Mouse (Mus musculus) T-helper 1 cell (primary cell): ENCODE data around the gene Dctn2.
"Not testable (repeated sequence)": the region's sequence is repeated elsewhere in the genome, so short reads cannot be mapped to it uniquely, and the experiment has no call there.

ENCODE experiments used
- in situ Hi-C: fragments of 300-600 bp; cut with MboI, MseI; formaldehyde crosslinking; loops from one replicate; pipeline ENCODE4 v1.15.1; 2025; ENCODE audit warnings: high pct_unique_total_duplicates

Dctn2 gene

GRCm38 (mm10) chr10:127288328-127288799 lies 22.2 kb downstream of the Dctn2 start:
- in situ Hi-C loops, result no loop called here

GRCm38 (mm10) chr10:127288800-127289572 lies 22.8 kb downstream of the Dctn2 start, which contains the start of gene Mbd6:
Gene Mbd6, minus strand, starts transcription at chr10:127289018.
- in situ Hi-C loops, result no loop called here

DNA sequence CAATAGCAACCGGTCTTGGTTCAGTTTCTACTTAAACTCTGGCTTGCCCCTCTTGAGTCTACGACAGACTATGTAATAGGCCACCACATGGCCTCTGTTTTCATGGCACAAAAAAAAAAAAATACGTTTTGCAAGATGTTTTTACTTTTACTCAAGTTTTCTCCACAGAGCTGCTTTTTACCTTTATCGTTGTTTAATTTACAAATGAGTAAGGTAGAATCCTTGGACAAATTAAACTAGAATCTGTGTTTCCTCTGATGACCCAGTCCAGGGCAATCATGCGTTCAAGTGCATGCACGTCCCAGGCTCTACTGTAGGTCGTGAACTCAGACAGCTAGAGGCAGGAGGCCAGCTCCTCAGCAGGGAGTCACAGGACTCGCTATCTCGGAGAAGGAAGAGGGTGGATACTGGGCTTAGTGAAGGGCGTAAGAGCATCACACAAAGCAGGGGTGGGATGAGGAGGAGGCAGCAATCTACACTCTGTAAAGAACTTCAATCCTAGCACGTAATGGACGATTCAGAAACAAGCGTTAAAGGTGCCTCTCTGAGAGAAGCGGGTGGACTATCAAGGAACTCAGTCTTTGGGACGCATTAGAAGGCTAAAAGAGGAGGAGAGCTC lies 23.5 kb downstream of the Dctn2 start:
- in situ Hi-C loops, result no loop called here

DNA sequence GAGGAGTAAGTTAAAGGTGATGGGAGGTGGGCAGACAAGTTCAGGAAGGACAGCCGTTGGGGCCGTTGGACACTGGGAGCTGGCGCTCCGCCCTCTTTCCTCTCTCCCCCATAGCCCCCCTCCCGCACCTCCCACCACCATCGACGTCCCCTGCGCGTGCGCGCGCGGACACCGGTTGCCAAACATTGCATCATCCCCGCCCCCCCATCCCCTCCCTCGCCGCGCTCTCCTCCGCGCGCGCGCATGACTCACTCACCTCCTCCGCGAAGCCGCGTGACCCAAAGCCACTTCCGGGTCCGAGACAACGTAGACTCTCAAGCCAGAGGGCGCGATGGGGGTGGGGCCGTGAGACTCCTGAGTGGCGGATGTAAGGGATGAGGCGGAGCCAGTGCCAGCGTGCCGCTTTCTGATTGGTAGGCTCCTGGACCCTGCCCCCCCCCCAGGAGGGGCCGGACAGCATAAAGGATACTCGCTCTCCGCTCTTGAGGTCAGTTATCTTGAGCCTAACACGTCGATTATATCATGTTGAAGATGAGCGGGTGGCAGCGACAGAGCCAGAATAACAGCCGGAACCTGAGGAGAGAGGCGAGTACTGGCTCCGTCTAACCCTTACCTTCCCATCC lies 24.2 kb downstream of the Dctn2 start:
- in situ Hi-C loops, result no loop called here

DNA sequence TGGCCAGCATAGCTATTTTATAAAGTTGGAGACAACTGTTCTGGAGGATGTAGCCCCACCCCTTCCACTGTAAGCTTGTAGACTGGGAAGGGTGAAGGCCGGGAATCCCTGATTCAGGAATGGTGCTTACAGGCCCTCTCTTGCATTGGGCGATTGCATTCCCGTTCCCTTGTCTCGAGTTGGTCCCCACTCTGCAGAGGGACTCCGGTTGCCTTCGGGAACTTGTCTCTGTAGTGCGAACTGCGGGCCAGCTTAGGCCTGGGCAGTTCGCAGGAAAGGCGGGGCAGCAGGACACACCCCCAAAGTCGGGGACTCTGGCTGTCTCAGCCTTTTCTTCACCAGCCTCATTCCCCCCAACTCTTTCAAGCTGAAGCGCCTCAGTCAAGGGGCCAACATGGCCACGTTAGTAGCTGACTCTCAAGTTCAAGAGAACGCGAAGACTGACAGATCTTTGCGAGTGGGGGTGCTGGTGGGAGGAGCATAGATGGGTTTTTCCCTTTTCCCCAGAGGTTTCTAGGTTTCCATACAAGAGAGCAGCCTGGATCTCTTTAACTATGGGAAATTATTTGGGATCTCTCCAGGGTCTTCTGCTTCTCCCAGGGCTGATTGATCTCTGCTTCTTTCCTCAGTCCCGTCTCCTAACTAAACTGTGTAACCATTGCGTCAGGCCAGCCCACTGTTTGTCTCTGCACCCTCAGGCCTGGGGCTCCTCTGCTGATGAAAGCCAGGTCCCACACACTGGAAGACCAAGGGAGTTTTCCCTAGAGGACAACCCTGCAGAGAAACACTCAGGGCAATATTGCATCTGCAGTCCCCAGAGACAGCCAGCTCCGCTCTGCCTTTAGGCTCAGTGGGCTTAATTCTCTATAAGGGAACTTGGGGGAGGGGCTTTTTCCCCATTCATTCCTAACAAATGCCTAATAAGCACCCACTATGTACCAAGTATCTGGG lies 25.0 kb downstream of the Dctn2 start:
- in situ Hi-C loops, result no loop called here

GRCm38 (mm10) chr10:127291881-127292638 lies 25.9 kb downstream of the Dctn2 start:
- in situ Hi-C loops, result no loop called here

- in situ Hi-C loops, result no loop called here
Measured at GRCm38 (mm10) chr10:127292987-127293538, 26.9 kb downstream of the Dctn2 start.

DNA sequence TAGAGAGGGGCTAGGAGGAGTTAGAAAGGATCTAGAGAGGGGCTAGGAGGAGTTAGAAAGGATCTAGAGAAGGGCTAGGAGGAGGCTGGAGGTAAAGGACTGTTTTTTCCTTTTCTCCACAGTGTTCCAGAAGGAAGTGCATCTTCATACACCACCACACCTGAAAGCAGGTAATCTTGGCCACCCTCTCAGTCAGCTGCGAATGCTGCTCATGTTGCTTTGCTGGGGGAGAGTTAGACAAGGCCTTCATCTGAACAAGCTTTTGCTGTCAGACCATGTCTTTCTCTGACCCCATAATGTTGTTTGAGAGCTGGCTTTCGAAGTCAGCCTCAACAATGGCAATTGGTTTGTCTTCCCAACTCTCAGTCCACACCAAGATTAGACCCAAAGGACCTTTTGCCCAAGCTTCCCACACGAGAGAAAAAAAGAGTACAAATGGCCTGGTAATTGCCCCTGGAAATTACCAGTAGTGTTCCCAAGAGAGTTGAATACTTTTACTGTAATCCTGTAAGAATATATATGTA lies 27.5 kb downstream of the Dctn2 start:
- in situ Hi-C loops, result no loop called here

DNA sequence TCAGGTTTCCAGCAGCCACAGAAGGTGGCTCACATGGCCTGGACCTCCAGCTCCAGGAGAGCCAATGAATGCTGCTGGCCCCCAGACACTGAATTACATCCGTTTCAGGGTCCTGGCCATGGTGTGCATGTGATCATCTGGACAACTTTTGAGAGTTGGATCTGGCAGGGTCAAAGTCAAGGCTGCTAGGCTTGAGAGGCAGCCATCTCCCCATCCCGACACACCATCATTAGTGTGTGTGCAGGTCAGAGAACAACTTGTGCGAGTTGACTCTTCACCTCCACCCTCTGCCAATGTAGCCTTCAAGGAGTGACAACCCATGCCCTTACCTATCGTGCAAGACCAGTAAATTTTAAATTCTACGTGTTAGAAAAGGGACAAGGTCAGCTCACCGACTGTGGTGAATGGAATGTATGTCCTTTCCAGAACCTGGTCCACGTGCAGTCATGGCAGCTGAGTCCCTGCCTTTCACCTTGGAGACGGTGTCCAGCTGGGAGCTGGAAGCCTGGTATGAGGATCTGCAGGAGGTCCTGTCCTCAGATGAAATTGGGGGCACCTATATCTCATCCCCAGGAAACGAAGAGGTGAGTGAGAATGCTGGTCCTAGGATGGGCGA lies 28.8 kb downstream of the Dctn2 start:
- in situ Hi-C loops, result no loop called here

DNA sequence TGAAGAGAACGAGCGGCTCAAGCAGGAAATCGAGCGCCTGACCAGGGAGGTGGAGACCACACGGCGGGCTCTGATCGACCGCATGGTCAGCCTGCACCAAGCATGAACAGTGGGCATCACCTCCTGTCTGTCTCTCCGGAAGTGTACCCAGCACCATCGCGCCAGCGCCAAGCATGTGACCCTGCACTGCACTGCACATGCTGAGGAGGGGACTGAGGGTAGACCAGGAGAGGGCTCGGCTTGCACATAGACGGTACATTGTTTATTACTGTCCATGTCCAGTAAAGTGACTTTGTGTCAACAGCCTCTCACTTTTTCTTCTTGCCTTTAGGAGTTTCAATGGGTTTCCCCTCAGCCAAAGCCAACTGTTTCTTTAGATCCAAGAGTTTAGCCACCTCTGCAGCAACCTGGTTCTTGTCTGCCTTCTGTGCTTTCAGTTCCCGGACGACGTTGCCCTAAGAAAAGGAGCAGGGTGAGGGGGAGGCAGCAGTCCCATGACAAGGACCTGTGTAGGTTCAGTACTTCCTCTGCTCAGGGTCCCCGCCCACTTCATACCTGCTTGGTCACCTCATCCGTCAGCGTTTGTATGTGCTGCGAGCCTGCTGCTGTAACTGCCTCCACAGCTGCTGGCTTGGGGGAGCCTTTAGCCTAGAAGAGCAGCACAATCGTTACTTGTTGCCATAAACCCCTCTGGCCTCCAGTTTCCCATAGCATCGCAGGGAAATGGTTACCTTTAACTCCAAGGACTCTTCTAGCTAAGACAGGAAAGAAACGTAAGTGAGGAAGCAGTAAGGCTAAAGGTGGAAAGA lies 30.0 kb downstream of the Dctn2 start:
- in situ Hi-C loops, result no loop called here

DNA sequence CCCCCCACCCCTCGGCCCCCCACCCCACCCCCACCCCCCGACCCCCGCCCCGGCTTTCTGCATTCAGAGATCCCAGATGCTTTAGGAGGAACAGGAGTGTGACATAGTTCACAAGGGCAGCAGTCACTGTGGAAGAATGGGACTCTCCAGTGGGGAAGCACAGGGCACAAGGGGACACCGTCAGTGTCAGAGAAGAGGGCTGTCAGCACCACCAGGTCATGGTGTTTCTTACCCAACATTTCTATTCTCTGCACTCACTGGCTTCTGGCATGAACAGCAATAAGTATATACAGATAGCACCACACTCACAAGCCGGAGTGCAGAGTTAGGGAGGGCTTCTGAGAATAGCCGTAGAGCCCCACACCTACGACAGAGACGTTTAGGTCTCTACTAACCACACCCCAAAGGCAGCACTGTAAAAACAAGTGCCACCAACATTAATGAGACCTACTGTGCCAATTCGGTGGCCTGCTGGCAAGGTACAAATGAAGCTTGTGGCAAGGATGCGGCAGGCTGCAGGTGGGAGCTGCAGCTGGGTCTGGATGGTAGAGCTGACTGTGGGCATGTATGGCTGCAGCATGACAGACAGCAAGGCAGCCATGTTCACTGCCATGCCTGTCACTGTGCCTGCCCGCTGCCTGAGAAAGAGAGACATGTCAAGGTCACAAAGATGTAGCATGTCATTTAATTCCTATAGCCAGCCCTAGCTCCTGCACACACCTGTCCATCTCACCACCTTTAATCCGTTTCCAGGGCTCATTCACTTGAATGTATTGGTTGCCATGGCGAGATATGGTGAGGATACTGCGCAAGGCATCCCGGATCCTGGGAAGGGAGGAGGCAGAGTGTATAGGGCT lies 31.1 kb downstream of the Dctn2 start:
- in situ Hi-C loops, result no loop called here

GRCm38 (mm10) chr10:127300361-127300760 lies 34.2 kb downstream of the Dctn2 start:
- in situ Hi-C loops, result no loop called here

GRCm38 (mm10) chr10:127303136-127303535 lies 37.0 kb downstream of the Dctn2 start:
- in situ Hi-C loops, result no loop called here

GRCm38 (mm10) chr10:127309167-127309566 lies 43.0 kb downstream of the Dctn2 start:
- in situ Hi-C loops, result not testable (repeated sequence)

- in situ Hi-C loops, result no loop called here
Measured at GRCm38 (mm10) chr10:127310523-127311475, 44.6 kb downstream of the Dctn2 start.

GRCm38 (mm10) chr10:127311476-127312355 lies 45.5 kb downstream of the Dctn2 start, which contains the start of gene Mars:
Gene Mars, minus strand, starts transcription at chr10:127311786.
- in situ Hi-C loops, result no loop called here
